Mouse (Mus musculus) heart, adult 11 months (tissue): ENCODE results near the gene Pold2.

Experiments
- DNase-seq: peaks from one replicate; pipeline ENCODE4 v3.0.0; 2022

Pold2 gene

DNA sequence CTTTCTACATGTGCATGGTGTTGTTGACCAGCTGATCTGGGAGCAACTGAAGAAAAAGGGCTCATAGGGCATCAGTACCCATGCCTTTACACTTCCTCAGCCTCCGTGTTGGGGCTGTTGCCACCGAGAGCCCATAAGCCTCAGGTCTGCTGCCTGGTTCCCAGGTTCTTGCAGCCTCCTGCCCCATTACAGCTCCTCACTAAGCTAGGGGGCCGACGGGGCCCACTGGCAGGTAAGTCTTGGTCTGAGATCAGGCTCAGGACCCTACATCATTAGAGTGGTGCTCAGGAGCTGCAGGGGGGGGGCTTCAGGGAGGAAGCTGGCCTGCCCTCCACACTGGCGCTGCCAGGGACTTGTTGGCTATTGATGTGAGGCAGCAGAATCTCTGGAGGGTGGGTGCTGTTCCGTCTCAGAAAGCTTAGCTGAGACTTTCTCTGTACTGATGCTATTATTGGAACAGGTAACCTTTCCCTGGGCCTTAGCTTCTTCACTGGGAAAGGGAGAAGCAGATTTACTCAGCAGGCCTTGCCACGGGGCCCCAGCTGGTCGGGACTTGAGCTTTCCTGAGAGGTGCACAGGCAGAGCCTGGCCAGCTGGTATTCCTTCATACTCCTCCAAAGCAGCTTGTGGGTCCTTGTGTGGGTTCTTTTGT, 21.5 kb downstream of the Pold2 start:
- DNase-seq, result peak; percentile 91

DNA sequence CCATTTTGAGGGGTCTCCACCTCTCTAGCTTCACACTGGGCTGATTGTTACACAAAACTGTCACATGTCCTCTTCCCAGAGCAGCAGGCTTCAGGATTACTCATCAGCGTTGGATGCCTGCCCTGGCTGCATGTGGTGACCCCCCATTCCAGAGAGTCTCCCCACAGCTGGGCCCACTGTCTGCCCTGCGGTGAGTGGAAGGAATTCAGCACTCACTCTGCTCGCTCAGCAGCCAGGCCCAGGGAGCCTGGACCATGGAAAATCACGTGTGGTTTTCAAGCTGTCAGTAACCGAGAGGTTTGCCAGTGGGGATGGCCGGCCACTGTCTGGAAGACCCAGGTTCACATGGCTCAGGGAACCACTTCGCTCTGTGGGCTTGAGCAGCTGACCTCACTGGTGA, 22.2 kb downstream of the Pold2 start:
- peak; percentile 98 for DNase-seq

DNA sequence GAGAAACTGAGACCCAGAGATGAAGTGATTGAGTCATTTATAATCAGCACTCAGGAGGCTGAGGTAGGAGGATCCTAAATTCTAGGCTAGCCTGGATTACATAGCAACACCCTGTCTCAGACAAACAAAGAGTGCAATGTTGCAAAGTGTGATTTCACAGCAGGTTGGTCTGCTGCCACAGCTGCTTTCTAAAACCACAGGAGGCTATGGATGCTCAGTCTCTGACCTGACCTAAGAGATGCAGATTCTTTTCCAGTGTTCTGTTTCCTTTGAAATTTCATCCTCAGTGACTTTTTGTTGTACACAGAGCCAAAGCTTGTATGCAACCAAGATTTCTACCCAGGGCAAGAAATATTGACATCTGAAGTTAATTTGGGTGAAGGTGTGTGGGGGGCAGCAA, 22.6 kb downstream of the Pold2 start:
- DNase-seq, result peak; percentile 89

DNA sequence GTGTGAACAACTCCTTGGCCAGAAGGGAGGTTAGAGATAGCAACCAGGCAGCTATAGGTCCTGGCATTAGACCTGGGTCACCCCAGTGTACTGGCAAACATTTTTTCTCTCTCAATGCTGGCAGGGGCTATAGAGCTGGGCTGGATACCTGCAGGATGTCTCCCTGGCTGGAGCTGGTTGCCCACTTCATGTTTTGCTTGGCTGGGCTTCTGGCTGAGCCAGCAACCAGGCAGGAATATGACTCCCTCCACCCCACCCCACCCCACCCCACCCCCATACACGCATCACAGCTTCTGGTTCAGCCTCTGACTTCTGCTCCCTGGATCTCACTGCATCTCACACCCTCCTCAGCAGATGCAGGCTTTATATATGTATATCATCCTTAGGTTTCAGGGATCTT, 25.8 kb downstream of the Pold2 start:
- peak; percentile 95 for DNase-seq

DNA sequence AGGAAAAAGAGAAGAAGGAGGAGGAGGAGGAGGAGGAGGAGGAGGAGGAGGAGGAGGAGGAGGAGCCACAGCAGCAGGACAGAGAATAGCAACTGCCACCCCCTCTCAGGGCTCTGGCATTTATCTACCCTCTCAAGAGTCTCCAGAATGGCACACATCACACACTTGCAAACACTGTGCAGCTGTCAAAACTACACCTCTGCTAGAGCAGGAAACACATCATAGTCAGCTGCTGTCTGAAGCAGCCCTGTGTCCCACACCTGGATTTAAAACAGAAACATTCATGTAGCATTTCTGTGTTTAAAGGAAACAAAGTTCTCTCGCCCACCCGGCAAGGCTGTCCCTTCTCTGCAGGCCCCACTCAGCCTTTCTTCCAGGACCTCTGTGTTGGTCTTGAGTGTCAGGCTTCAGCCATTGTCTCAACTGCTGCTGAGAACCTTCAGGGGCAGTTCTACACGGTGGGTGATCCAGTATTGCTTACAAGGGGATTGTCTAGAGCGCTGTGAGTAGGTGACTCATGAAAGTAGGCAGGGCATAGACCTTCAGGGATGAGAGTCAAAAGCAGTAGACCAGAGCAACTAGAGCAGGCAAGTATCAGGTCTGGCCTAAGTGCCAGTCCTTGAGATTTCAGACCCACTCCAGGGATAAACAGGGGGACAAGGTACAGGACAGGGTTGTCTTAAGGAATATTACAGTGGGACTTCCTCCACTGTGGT, 26.9 kb downstream of the Pold2 start:
- DNase-seq, result no peak

DNA sequence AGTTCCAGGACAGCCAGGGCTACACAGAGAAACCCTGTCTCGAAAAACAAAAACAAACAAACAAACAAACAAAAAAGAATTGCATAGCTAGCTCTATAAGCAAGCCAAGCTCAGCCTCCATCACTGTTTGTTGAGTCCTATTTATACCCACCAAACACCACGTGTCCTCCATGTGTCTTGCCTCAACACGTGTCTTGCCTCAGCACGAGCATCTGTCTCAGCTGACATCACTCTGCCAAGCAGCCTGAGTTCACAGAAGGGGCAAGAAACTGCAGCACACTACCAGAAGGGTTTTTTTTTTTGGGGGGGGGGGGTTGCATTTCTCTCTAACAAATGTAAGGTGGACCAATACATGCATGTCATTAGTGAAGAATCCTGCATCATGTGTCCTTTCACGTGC, 27.6 kb downstream of the Pold2 start:
- DNase-seq, result peak; percentile 92

DNA sequence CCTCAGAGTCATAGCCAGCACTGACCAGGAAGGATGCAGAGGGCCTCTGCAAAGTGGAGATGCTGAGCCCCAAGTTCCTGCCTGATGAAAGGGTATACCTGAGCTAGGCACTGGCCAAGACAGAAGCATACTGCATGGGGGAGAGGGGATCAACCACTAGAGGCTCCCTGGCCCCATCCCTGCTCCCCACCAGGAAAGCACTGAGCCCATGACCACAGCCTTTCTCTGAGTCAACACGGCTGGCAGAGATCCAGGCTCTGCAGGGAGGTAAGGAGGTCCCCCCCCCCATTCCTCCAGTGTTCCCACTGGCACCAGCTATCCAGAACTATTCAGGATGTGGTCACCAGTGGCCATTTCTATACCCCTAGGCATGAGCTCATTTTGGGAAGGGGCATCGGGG, 28.8 kb downstream of the Pold2 start:
- peak; percentile 93 for DNase-seq

DNA sequence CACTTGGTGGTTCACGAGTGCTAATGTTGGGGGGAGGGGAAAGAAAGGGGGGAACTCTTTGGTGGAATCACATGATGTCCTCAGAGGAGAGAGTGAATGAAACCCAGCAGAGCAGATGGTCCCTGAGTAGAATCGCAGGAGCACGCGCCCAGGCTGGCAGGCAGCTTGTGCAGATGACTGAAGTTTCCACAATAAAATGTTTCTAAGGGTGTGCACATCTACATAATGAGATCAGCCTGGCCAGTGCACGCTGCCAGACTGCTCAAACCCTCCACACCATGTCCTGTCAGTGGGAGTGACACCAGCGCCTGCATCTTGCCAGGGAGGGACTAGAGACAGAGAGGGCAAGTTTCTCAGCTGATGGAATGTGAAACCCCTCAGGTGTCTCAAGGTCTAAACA, 29.4 kb downstream of the Pold2 start:
- peak; percentile 98 for DNase-seq

DNA sequence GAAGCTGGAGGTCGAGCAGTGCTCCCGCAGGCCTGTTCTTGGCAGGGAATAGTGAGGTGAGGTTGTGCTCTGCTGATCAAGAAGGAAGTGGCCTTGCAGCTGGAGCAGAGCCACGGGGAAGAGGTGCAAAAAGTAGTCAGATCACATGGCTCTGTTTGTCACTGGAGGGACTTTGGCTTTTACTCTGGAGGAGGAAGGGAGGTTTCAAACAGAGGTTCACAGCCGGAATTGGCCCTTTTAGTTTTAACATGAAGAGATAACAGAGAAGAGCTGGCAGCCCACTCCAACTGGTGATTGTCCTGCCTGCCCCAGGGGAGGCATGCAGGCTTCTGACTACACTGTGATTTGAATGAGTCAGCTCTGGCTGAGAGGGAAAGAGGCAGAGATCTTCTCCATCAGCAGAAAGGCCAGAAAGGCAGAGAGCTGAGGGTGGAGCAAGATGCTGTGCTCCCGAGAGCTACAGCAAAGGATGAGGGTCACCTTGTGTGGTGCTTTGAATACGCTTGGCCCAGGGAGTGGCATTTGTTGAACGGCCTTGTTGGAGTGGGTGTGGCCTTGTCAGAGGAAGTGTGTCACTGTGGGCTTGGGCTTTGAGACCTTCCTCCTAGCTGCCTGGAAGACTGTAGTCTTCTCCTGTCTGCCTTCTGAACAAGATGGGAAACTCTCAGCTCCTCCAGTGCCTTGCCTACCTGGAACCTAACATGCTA, 31.3 kb downstream of the Pold2 start:
- peak; percentile 98 for DNase-seq

DNA sequence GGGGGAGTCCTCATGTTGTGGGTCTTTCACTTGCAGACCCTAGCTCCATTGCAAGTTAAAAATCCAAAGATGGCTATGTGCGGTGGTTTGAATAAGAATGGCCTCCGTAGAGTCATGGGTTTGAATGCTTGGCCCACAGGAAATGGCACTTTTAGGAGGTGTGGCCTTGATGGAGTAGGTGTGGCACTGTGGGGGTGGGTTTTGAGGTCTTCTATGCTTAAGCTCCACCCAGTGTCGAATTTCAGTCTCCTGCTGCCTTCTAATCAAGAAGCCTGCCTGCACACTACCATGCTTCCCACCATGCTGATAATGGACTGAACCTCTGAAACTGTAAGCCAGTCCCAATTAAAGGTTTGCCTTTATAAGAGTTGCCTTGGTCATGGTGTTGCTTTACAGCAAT, 35.0 kb downstream of the Pold2 start:
- DNase-seq, result peak; percentile 62

DNA sequence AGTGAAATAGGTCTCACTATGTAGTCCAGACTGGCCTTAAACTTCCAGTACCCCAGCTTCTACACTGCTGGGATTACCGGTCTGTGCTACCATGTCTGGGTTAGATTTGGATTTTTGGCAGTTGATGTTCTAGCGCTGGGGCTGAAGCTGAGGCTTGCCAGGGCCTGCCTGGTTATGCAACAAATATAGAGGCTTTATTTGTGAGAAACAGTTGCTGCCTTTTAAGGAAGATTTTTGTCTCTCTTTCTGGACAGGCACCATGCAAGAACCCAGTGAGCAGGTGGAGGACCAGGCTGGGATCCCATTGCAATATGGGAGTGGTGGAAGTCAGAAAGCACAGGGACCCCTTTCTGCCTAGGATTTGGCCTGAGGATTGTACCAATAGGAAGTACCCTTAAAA, 36.3 kb downstream of the Pold2 start:
- peak; percentile 52 for DNase-seq

DNA sequence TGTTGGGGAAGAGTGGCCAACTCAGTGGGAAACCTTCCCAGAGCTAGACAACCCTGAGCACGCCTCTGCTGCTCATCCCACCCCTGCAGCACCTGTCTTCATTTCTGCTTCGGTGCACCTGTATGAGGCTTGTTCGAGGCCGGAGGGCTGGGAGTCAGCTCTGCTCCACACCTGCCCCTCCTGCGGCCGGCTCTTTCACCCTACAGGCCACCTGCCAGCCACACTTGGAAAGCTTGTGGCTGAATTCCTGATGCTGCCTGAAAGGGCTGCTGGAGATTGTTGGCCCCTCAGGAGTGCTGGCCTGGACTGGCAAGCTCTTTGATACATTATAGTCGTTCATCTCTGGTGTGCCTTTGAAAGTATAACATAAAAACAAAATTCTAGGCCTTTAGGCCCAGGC, 37.7 kb downstream of the Pold2 start:
- DNase-seq, result peak; percentile 79

DNA sequence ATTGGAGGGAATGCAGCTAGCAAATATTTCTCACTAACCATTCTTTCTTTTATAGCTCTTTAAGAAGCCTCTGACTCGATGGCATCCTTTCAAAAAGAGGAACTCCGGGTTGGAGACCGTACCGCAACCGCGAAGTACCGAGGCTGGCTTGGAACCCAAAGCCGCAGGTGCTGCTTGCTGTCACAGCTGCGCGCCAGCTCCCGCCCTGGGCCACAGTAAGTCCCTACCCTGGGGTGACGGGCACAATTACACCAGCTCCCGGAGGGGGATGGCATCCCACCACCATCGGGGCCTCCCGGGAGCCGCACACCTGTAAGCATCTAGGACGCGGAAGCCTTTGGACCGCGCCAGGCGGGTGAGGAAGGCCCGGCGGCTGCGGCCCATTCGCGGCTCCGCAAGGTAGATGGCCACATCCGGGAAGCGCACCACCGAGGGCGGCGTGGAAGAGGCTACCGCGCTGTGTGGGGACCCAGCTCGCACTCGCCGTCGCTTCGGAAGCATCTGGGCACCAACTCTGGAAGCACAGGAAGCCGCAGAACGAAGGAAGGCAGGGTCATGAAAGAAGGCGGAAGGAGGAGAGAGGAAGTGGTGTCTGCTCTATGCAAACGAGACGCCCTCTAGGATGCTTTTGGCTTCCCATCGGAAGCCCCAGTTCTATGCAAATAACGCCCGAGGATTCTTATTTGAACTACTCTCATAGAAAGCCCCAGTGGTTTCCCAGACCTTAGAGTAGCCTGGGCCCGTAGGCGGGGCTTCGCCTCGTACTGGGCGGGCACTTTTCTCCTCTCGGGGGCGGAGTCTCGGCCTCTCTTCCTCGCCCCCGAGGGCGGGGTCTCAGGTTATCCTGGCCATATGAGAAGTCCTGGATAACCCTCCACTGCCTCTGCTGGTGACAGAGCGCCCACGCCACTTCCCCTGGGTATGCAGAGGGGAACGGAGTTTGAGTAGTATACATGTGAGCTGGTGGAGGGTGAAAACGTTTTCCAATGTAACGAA, 40.5 kb downstream of the Pold2 start, which contains the start of gene Polm:
Polm (minus strand) TSS at position 766 of the 996 bp plus-strand sequence.
- peak; percentile 99 for DNase-seq

DNA sequence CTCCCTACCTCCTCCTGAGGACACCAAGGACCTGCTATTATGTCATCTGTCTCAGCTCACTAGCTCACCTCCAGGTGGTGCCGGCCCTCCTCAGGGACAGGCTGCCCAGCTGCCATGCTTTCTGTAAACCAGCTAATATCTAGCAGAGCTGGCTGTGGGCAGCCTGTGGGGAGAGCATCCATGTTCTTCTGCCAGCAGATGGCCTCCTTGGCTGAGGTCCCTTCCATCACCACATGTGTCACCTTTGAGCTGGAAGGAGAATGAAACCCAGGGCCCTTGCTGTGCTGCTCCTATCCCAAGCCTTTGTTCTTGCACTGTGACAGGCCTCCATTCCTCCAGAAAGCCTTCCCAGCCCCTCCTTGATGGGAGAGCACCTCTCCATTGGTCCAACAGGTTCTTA, 42.0 kb downstream of the Pold2 start:
- DNase-seq, result peak; percentile 93

DNA sequence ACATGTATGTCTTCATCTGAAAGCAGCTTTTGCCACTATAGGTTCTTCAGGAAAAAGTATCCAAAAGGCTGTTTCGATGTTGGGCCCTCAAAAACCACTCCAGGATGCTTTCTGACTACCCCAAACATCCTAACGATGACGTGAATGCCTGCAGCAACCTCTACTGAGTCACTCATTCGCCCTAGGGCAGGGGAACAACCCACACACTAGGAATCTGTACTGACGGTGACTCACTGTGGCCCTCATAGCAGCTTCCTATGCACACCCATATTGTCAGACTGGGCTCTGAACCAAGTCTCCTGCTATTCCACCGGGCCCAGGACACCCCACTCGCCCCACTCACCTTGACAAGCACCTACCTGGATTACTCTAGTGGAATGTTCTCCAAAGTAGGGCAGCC, 43.0 kb downstream of the Pold2 start:
- no peak for DNase-seq

DNA sequence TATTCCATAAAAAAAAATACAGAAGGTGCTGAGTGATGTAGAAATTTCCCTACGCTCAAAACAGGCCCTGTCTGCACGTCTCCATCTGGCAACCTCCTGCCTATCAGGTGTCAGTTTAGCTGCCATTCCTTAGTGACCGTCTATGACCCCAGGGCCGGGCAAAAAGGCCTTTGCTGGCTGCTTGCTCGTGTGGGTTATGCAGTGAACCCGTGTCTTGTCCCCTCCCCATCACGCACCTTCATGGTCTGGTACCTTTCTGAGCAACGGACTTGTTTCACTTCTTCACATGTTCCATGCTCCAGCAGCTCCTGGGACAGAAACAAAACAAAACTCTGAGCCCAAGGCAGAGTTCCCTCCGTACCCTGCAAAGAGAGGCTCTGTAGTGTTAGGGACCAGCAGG, 43.6 kb downstream of the Pold2 start:
- DNase-seq, result peak; percentile 74

DNA sequence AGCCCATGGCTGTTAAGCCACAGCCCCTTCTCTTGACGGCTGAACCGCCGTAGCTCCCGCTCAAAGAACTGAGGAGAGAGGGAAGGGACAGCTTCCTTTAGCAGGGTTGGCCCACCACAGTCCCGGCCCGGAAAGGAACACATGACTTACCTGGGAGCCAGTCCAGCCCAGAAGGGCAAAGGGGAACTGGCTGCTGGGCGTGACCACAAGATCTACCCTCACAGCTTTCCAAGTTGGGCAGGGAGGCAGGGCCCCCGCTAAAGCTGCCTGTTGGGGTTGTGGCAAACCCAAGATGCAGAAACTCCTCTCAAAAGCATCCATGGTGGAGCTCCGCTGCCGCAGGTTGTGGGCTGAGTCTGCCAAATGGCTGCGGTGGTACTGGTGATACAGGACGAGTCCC, 48.8 kb downstream of the Pold2 start:
- DNase-seq, result peak; percentile 93

DNA sequence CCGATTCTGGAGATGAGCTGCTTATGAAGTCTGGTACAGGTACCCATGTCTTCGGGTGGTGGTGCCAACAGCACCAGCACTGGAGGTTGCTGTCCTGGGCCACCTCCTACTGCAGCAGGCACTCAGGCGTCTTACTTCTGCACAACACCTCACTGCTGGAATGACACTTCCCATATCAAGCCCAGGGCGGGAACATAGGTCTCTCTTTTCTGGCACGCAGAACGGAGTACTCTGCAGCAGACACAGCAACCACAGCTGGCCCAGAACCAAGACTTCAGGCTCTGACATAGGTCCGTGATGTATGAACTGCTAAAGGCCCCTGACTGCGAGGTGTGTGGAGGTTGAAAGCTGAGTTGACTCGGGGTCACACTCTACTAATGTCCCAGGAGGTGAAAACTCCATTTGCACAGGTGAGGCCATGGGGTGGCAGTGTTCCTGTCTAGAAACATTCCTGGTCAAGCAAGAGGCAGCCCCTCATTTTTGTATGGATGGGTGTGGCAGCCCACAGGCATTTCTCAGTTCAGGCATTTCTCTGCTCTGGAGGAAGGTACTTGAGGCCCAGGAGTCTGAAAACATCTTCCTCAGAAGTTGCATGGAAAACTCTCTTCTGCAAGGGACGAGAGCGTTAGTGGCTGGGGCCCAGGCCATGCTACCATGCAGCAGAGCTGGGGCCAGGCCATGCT, 49.4 kb downstream of the Pold2 start:
- DNase-seq, result peak; percentile 85

DNA sequence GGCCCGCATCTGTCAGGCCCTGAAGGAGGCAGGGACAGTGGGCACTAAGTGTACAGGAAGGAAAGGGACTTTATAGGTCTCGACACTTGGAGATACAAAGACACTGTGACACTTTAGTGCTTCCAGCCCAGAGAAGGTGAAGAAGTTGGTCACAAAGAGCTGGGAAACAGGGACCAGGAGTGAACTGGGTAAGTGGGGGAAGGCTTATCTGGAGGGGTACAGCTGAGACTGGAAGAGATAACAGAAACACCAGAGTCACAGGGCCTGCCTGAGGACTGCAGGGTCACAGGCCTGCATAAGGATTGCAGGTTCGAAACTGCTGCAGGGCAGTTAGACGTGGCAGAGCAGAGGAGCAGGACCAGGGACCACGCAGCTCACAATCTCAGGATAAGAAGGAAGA, 50.2 kb downstream of the Pold2 start:
- peak; percentile 50 for DNase-seq

DNA sequence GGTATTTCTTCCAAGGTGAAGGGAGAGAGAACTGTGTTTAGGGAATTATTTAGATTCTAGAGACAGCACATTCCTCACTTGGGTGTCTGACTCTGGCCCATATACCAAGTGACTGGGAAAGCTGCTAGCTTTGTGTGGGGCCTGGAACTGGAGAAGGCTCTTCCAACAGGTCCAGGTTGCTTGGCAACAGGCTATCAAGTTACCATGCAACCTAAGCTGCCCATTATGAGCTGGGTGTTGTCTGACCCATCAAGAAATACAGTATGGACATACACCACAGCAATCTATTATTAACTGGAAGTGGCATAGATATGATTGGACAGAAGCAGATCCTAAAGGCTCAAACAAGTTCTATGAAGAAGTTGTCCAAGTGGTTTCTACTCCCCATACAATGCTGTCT, 52.7 kb downstream of the Pold2 start:
- peak; percentile 56 for DNase-seq
